Mouse (Mus musculus): ENCODE measurements around the gene Shisa2.
"Not testable (repeated sequence)": the region's sequence is repeated elsewhere in the genome, so short reads cannot be mapped to it uniquely, and the experiment has no call there.

The Shisa2 gene

DNA sequence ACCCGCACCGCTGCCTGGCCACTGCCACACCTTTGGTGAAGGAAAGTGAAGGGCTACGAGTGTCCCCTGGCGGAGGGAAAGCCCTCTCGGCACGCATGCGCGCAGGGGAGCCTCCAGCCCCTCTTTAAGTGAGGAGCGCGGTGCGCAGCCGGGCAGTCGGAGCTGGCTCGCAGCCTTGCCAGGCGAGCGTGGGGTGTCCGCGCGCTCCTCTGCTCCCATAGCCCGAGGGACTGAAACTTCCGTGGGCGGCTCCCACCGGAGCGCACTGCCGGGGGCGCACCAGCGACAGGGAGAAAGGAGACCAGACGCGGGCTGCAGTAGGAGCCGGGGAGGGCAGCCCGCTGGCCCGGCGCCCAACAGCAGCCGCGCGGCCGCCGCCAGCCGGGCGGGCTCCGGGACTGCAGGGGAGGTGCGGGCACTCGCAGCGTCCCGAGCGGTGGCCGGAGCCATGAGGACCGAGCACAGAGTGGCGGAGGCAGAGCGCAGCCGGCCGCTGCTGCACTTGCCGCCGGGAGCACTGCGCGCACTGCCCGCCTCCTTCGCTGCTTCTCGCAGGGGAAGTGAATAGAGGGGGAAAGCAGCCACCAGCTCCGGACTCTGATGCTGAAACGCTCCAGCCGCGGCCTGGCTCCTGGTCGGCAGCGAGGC lies at the start of gene Shisa2:
Gene Shisa2, plus strand, starts transcription at position 151 of the 648 bp plus-strand sequence.
- no peak for DNase-seq (ENCODE audit: low read depth in 2 of 2, low spot score in 2 of 2)

DNA sequence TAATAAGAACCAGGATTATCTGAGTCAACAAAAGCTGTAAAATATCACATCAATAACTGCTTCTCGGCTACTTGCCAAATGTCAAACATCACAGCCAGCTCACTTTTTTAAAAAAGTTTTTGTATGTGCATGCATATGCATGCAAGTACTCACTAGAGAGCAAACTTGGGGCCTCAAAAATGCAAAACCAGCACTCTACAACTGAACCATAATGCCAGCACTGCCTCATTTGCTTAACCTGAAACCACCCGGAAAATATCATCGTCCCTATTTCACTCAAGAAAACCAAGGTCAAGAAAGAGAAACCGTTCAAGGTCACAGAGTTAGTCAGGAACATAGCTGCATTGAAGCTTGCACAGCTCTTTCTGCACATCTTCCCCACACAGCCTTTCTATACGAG lies 48.7 kb upstream of the Shisa2 start:
- no peak for DNase-seq (ENCODE audit: low read depth in 2 of 2, low spot score in 2 of 2)

- peak in 1 of 2 experiments; percentile 32 for DNase-seq (ENCODE audit: low read depth in 2 of 2, low spot score in 2 of 2)
These were observed 34.5 kb upstream of the Shisa2 start for GRCm38 (mm10) chr14:59590614-59591013.

GRCm38 (mm10) chr14:59591901-59592300 lies 33.2 kb upstream of the Shisa2 start:
- DNase-seq (ENCODE audit: low read depth in 2 of 2, low spot score in 2 of 2): no peak

- no peak for DNase-seq (ENCODE audit: low read depth in 2 of 2, low spot score in 2 of 2)
These were observed 32.5 kb upstream of the Shisa2 start for GRCm38 (mm10) chr14:59592593-59592992.

DNA sequence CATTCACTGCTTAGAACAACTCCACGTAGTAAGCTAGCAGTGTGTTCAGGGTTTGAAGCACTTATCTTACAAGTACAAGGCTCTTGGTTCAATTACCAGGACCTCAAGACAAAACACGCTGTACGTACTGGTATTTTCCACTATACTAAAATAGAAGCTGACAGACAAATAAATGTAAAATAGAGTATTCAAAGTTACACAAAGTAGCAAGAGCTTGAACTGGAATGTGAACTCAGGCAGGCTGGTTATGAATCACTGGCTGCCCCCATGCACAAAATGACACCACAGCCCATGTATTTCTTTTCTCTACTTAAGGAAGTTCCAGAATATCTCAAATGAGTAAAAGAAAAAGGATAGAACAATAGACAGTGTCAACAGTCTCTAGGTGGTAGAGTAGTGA lies 30.1 kb upstream of the Shisa2 start:
- DNase-seq (ENCODE audit: low read depth in 2 of 2, low spot score in 2 of 2): no peak

- DNase-seq (ENCODE audit: low read depth in 2 of 2, low spot score in 2 of 2): peak; percentile 97 to 99
These were observed 27.5 kb upstream of the Shisa2 start, which contains the start of gene Cdadc1 for GRCm38 (mm10) chr14:59597398-59598259. Gene Cdadc1, minus strand, starts transcription at chr14:59597959.

DNA sequence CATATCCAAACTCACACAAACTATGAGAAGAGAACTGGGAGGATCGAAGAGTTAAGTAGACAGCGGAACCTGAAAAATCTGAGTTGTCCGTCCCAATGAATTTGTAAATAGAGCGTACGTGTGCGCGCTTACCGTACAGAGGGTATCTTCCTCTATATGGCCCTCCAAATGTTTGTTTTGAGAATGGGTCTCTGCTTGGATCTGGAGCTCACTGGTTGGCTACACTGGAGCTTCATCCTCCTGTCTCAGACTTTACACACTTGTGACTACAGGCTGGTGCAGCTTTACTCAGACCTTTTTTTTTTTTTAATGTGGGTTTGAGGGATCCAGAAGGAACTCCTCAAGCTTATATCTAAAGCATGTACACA lies 26.9 kb upstream of the Shisa2 start:
- no peak for DNase-seq (ENCODE audit: low read depth in 2 of 2, low spot score in 2 of 2)

- peak in 1 of 2 experiments; percentile 23 for DNase-seq (ENCODE audit: low read depth in 2 of 2, low spot score in 2 of 2)
These were observed 21.0 kb upstream of the Shisa2 start for GRCm38 (mm10) chr14:59604002-59604645.

GRCm38 (mm10) chr14:59605671-59606353 lies 19.3 kb upstream of the Shisa2 start:
- DNase-seq (ENCODE audit: low read depth in 2 of 2, low spot score in 2 of 2): peak; percentile 52 to 78

DNA sequence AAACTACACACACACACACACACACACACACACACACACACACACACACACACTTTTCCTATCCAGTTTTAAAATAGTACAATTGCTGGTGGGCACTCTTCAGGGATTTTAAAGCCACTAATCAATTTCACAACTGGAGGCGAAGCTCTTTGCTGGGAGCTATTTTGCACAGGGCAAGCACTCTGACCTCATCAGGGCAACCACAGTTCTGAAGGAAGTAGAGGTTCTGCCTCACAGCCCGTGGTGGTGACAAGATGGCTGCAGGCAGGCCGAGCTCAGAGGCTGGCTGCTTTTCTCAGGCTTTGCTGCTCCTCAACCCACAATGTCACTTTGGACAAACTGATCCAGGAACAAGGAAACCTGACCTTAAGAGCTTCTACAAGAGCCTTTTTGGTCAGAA lies 18.1 kb upstream of the Shisa2 start:
- DNase-seq (ENCODE audit: low read depth in 2 of 2, low spot score in 2 of 2): no peak

DNA sequence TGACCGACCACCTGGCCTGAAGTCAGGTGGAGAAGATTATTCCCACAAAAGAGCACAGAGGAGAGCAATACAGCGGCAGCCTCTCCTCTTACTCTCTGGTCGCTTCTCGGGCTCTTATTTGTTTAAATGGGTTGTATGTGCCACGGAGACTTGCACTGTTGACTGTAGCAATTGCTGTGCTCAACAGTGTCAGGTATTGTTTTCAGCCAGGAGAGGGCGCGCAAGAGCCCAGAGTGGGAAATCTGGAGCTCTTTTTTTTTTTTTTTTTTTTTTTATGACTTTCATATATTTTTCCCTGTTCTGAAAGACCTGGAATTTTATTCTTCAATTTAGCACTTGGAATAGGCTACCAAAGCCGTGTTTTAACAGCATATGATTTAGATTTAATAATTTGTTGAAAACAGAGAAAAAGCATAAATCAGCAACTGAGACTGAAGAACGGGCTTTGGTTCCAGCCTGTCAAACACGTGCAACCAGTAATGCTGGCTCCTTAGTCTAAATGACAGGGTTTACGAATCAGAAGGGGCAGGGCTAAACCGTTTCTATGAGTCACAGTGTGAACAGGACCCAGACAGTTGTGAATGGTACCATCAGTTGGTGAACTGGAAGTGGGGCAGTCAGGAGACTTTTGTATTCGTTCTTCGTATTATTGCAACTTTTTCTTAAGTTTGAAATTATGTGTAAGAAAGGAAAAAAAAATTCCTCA lies 12.0 kb upstream of the Shisa2 start:
- DNase-seq (ENCODE audit: low read depth in 2 of 2, low spot score in 2 of 2): peak in 1 of 2 experiments; percentile 28

GRCm38 (mm10) chr14:59614149-59614548 lies 11.0 kb upstream of the Shisa2 start:
- not testable (repeated sequence) for DNase-seq (ENCODE audit: low read depth in 2 of 2, low spot score in 2 of 2)

DNA sequence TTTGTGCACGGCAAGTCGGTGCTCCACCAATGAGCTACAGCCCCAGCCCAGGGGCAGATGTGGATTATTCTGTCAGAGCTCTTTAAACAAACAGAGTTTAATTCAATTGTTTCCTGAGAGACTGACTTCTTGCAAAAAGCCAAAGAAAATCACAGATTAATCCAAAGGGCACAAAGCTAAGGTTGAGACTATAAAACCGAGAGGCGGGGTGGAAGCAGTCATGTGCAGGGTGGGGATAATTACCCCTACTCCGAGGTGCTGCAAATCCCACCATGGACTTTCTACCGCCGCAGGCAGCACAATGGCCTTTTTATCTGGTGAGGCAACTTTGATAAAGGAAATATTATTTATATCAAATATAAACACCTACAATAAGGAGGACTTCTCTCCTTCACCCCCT lies 8.3 kb upstream of the Shisa2 start:
- DNase-seq (ENCODE audit: low read depth in 2 of 2, low spot score in 2 of 2): no peak

GRCm38 (mm10) chr14:59624326-59624885 lies 702 bp upstream of the Shisa2 start:
- DNase-seq (ENCODE audit: low read depth in 2 of 2, low spot score in 2 of 2): no peak

DNA sequence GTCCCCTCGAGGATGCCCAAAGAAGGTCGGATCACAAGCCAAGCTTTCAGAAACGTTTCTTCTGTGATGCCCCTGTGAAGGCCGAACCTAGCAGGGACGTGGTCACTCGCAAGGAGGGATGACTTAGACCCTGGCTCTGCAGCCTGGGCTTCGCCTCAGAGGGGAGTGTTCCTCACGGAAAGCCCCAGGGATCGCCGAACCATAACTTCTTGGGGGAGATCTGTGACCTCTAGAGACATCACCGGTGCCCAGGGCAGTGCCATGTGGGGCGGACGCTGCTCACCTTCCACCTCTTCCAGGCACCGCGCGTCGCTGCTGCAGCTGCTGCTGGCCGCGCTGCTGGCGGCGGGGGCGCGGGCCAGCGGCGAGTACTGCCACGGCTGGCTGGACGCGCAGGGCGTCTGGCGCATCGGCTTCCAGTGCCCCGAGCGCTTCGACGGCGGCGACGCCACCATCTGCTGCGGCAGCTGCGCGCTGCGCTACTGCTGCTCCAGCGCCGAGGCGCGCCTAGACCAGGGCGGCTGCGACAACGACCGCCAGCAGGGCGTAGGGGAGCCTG lies 777 bp downstream of the Shisa2 start:
- no peak for DNase-seq (ENCODE audit: low read depth in 2 of 2, low spot score in 2 of 2)

DNA sequence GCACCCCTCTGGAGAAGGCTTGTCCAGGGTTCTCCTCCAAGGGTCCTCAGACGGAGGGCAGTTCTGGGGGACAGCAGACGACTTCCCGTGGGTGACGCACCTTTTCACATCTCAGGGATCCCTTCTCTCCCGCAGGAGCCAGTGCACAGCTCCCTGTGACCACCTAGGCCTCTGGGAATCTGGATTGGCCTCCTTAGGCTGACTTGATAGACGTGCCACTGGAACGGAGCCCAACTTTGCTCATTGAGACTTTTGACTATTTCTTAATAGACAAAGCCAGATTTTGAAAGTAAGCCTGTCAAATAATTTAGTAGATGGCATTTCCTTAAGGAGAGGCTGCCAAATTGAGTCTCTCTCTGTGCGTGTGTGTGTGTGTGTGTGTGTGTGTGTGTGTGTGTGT lies 1.6 kb downstream of the Shisa2 start:
- DNase-seq (ENCODE audit: low read depth in 2 of 2, low spot score in 2 of 2): no peak

DNA sequence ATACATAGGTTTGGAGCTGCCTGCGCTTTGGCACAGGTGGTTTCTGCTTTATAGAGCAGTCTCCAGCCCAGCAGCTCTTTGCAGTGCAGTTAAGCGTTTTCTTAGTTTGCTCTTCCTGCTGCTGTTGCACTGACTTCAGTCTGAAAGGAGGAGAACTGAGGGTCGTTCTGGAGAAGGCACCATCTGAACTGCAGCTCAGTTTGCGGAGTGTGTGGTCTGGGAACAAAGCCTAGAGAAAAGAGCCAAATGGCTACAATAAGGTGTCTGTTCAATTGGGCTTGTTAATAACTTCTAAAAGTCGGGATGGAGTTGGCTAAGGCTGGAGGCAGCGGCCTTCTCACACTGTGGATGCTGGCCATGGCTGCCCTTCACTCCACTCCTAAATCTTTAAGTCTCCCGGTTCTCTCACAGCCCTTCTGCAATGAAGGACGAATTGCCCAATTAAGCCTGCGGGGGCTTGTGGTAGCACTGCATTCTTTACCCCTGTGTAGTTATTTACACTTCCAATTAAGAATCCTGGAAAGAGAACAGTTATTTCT lies 2.1 kb downstream of the Shisa2 start:
- DNase-seq (ENCODE audit: low read depth in 2 of 2, low spot score in 2 of 2): no peak

- no peak for DNase-seq (ENCODE audit: low read depth in 2 of 2, low spot score in 2 of 2)
These were observed 2.7 kb downstream of the Shisa2 start for GRCm38 (mm10) chr14:59627823-59628222.

DNA sequence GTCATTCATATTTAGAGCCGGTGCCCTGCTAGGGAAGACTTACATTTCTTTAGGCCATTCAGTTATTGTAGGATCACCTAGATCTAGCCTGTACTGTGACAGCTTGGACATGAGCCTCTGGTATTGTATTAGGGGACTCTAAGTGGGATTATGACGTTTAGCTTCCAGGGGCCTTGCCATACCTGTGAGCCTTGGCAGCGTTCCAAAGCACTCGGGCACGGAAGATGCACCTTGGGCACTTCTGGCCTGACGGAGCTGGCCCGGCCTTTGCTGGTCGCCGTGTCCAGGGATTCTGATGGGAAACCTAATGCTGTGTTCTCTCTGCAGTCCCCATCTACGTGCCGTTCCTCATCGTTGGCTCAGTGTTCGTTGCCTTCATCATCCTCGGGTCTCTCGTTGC lies 4.2 kb downstream of the Shisa2 start:
- no peak for DNase-seq (ENCODE audit: low read depth in 2 of 2, low spot score in 2 of 2)
